Mouse (Mus musculus) neural tube, embryonic 11.5 days (tissue): ENCODE measurements around the gene Cnbd2. TPM values are rescaled to one million over a fixed set of nuclear protein-coding genes. Genes with fewer than 3 reads are reported as not detected.

Experiments used
- ATAC-seq: fragments of 200-750 bp; cut with Nextera tagmentation; 2 replicates; pipeline ENCODE4 v1.8.0; 2017; ENCODE audit warnings: moderate number of reproducible peaks, mild to moderate bottlenecking, moderate TSS enrichment, moderate library complexity; ENCODE audit not compliant: insufficient read depth, low FRiP score, low TSS enrichment
- DNase-seq: peaks from one replicate; pipeline ENCODE4 v3.0.0-alpha.2; 2015; ENCODE audit warnings: low spot score
- H3K27ac ChIP-seq: fragments of 300-500 bp; sonication (generic); 2 replicates; pipeline ENCODE4 v1.5.1; 2014; ENCODE audit warnings: low read depth, mild to moderate bottlenecking, low read length
- H3K27me3 ChIP-seq: fragments of 300-500 bp; sonication (generic); 2 replicates; pipeline ENCODE4 v1.6.1; 2014; ENCODE audit warnings: mild to moderate bottlenecking, low read length, mixed read lengths; ENCODE audit not compliant: control insufficient read depth, insufficient read depth
- H3K36me3 ChIP-seq: fragments of 300-500 bp; sonication (generic); 2 replicates; pipeline ENCODE4 v1.6.1; 2014; ENCODE audit warnings: mild to moderate bottlenecking, low read length, moderate library complexity, mixed read lengths; ENCODE audit not compliant: control insufficient read depth, insufficient read depth
- H3K4me1 ChIP-seq: fragments of 300-500 bp; sonication (generic); 2 replicates; pipeline ENCODE4 v1.6.1; 2014; ENCODE audit warnings: low read length, mixed read lengths; ENCODE audit not compliant: control insufficient read depth, insufficient read depth
- H3K4me2 ChIP-seq: fragments of 300-500 bp; sonication (generic); 2 replicates; pipeline ENCODE4 v1.6.1; 2014; ENCODE audit warnings: low read depth, mild to moderate bottlenecking, moderate library complexity
- H3K4me3 ChIP-seq: fragments of 300-500 bp; sonication (generic); 2 replicates; pipeline ENCODE4 v1.5.1; 2014; ENCODE audit warnings: low read depth, low read length
- H3K9ac ChIP-seq: fragments of 300-500 bp; sonication (generic); 2 replicates; pipeline ENCODE4 v1.6.1; 2014; ENCODE audit warnings: mild to moderate bottlenecking, low read length
- H3K9me3 ChIP-seq: fragments of 300-500 bp; sonication (generic); 2 replicates; pipeline ENCODE4 v1.6.1; 2016; ENCODE audit warnings: low read length; ENCODE audit not compliant: control insufficient read depth
- WGBS: fragments of 180-500 bp; shearing (Covaris S2); extraction: QIAGEN DNeasy Blood & Tissue Kit; methylation state at CpG from one replicate; pipeline ENCODE4 v1.1.7; 2014; 5-methylcytosine and 5-hydroxymethylcytosine counted together
- polyA plus RNA-seq: library from polyadenylated mRNA; unstranded; fragments of >200 nt; fragmentation: Nextera tagmentation; extraction: Ambion mirVana; gene quantifications from 2 replicates; pipeline ENCODE4 v1.2.1, GENCODE M21; 2014

The Cnbd2 gene
- polyA plus RNA-seq, 1 experiment from 2014 or later, result 3.1 TPM

GRCm38 (mm10) chr2:156288222-156288621, 23.9 kb upstream of the Cnbd2 start:
- no peaks in the 10 kb centered on the region for H3K36me3 ChIP-seq
- H3K9me3 ChIP-seq, result no peaks in the 10 kb centered on the region
- no peak overlapping the region for H3K27ac ChIP-seq
- no peaks in the 10 kb centered on the region for H3K27me3 ChIP-seq
- no peak overlapping the region for H3K4me3 ChIP-seq
- no peak overlapping the region for H3K4me2 ChIP-seq
- no peaks in the 10 kb centered on the region for H3K4me1 ChIP-seq
- DNase-seq, result no peak
- no peak overlapping the region for H3K9ac ChIP-seq
- WGBS, result 91% methylated on average over 2 of the region's 2 CpGs
- ATAC-seq, result no peak

GRCm38 (mm10) chr2:156289552-156290160, 22.4 kb upstream of the Cnbd2 start:
- H3K9me3 ChIP-seq, result no peaks in the 10 kb centered on the region
- ATAC-seq (no peak), DNase-seq (no peak)
- 0 out of 2 replicates have a peak, but pooled peaks cover 2% of the 10 kb centered on the region for H3K36me3 ChIP-seq
- no peak overlapping the region for H3K27ac ChIP-seq
- H3K9ac ChIP-seq, result no peak overlapping the region
- H3K4me1 ChIP-seq, result no peaks in the 10 kb centered on the region
- 91% methylated on average over 2 of the region's 2 CpGs for WGBS
- H3K4me3 ChIP-seq, result no peak overlapping the region
- H3K27me3 ChIP-seq, result no peaks in the 10 kb centered on the region
- no peak overlapping the region for H3K4me2 ChIP-seq

GRCm38 (mm10) chr2:156291998-156292397, 20.1 kb upstream of the Cnbd2 start:
- Histone ChIP-seq H3K4me2 (no peak overlapping the region), H3K27ac (no peak overlapping the region), H3K4me3 (no peak overlapping the region), H3K4me1 (no peaks in the 10 kb centered on the region), H3K9ac (no peak overlapping the region), H3K36me3 (peaks cover 5% of the 10 kb centered on the region), H3K27me3 (no peaks in the 10 kb centered on the region), H3K9me3 (no peaks in the 10 kb centered on the region)
- WGBS, result 95% methylated on average over 1 of the region's 1 CpGs
- DNase-seq (no peak), ATAC-seq (no peak)

- H3K27me3 ChIP-seq, result no peaks in the 10 kb centered on the region
- no peaks in the 10 kb centered on the region for H3K9me3 ChIP-seq
- peaks cover 7% of the 10 kb centered on the region for H3K36me3 ChIP-seq
- no peaks in the 10 kb centered on the region for H3K4me1 ChIP-seq
- DNase-seq (no peak), ATAC-seq (no peak)
- H3K4me3 ChIP-seq, result no peak overlapping the region
- H3K27ac ChIP-seq, result no peak overlapping the region
- H3K9ac ChIP-seq, result no peak overlapping the region
- WGBS, result 92% methylated on average over 2 of the region's 2 CpGs
- no peak overlapping the region for H3K4me2 ChIP-seq
Measured at GRCm38 (mm10) chr2:156295601-156296063, 16.5 kb upstream of the Cnbd2 start.

DNA sequence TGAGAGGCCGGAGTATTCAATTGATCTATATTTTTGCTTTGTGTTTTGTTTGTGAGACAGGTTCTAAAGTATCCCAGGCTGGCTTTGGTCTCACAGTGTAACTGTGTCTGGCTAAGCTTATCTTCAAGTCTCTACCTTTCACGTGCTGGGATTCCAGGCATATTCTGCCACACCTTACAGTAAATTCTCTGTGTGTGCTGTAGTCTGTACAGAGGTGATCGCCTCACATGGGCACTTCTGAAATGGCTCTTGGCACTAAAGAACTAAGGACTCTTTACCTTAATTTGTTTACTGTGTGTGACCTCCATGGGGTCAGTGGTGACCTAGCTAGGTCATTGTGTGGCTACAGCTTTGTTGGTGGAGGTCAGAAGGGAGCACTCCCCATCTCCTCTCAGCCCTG, 15.9 kb upstream of the Cnbd2 start:
- H3K4me2 ChIP-seq, result no peak overlapping the region
- WGBS, result 89% methylated on average over 3 of the region's 3 CpGs
- H3K9me3 ChIP-seq, result no peaks in the 10 kb centered on the region
- no peak overlapping the region for H3K27ac ChIP-seq
- DNase-seq (no peak), ATAC-seq (no peak)
- H3K27me3 ChIP-seq, result no peaks in the 10 kb centered on the region
- H3K9ac ChIP-seq, result no peak overlapping the region
- no peak overlapping the region for H3K4me3 ChIP-seq
- no peaks in the 10 kb centered on the region for H3K4me1 ChIP-seq
- H3K36me3 ChIP-seq, result peaks cover 7% of the 10 kb centered on the region

- DNase-seq (no peak), ATAC-seq (no peak)
- no peak overlapping the region for H3K4me3 ChIP-seq
- no peaks in the 10 kb centered on the region for H3K9me3 ChIP-seq
- H3K27ac ChIP-seq, result no peak overlapping the region
- WGBS, result 89% methylated on average over 3 of the region's 3 CpGs
- no peak overlapping the region for H3K4me2 ChIP-seq
- no peaks in the 10 kb centered on the region for H3K27me3 ChIP-seq
- no peaks in the 10 kb centered on the region for H3K4me1 ChIP-seq
- peaks cover 7% of the 10 kb centered on the region for H3K36me3 ChIP-seq
- H3K9ac ChIP-seq, result no peak overlapping the region
Measured at GRCm38 (mm10) chr2:156297653-156298052, 14.4 kb upstream of the Cnbd2 start.

DNA sequence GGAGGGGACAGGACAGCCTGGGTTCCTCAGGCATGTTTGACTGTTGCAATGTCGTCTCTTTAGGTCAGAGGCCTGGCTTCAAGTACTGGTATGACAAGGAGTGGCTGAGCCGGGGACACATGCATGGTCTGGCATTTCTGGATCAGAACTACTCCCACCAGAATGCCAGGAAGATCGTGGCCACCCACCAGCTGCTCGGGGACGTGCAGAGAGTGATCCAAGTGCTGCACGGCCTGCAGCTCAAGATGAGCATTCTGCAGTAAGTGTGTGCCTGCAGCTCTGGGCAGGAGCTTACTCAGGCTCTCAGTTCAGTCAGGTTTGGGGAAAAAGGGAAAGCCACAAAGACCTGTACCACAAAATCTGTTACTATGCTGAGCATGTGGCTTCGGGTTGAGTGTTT, 13.6 kb upstream of the Cnbd2 start:
- ATAC-seq, result no peak
- Histone ChIP-seq H3K36me3 (peaks cover 7% of the 10 kb centered on the region), H3K27ac (no peak overlapping the region), H3K27me3 (no peaks in the 10 kb centered on the region), H3K9me3 (no peaks in the 10 kb centered on the region), H3K9ac (no peak overlapping the region), H3K4me1 (no peaks in the 10 kb centered on the region), H3K4me3 (no peak overlapping the region), H3K4me2 (no peak overlapping the region)
- WGBS, result 92% methylated on average over 7 of the region's 7 CpGs
- DNase-seq, result no peak

DNA sequence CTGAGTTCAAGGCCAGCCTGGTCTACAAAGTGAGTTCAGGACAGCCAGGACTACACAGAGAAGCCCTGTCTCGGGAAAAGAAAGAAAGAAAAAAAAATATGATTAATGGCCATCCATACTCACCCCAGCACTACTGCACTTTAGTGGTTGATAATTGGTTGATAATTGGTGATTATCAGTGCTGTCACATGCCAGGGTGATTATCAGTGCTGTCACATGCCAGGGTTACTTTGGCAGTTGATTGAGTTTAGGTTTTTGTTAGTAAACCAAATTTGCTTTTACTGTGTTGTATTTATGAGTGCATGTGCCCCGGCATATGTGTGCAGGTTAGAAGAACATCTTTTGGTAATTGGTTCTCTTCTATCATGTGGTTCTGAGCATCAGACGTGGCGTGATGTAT, 10.0 kb upstream of the Cnbd2 start:
- Histone ChIP-seq H3K36me3 (peaks cover 5% of the 10 kb centered on the region), H3K4me2 (no peak overlapping the region), H3K4me1 (no peaks in the 10 kb centered on the region), H3K9ac (no peak overlapping the region), H3K4me3 (no peak overlapping the region), H3K27me3 (no peaks in the 10 kb centered on the region), H3K9me3 (no peaks in the 10 kb centered on the region), H3K27ac (no peak overlapping the region)
- no peak for ATAC-seq
- 91% methylated on average over 4 of the region's 4 CpGs for WGBS
- no peak for DNase-seq

DNA sequence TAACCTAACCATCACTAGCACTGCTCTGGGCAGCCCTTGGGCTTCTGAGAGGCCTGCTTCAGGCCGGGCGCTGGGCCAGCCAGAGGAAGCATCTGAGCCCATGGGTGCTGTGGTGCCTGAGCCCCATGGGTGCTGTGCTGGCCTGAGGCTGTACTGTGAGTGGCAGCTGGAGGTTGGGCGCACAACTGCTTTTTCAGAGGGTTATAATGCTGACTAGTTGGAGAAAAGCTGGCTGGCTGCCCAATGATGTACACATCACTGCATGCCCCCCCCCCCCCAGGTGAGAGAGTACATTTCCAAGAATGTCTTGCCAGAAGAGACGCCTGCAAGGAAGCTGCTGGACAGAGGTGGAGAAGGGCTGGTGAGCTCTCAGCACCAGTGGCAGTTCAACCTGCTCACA, 7.7 kb upstream of the Cnbd2 start:
- peaks cover 3% of the 10 kb centered on the region for H3K36me3 ChIP-seq

More for the DNA sequence above, 7.7 kb upstream of the Cnbd2 start:
- ATAC-seq (no peak), DNase-seq (no peak)
- no peaks in the 10 kb centered on the region for H3K4me1 ChIP-seq
- no peak overlapping the region for H3K4me2 ChIP-seq
- WGBS, result 95% methylated on average over 4 of the region's 4 CpGs
- H3K27me3 ChIP-seq, result no peaks in the 10 kb centered on the region
- H3K4me3 ChIP-seq, result no peak overlapping the region
- H3K9ac ChIP-seq, result no peak overlapping the region
- H3K27ac ChIP-seq, result no peak overlapping the region
- no peaks in the 10 kb centered on the region for H3K9me3 ChIP-seq
